Mouse (Mus musculus) forebrain, embryonic 10.5 days (tissue): ENCODE data around the gene 1700020N01Rik. TPM values are rescaled to one million over a fixed set of nuclear protein-coding genes. Genes with fewer than 3 reads are reported as not detected.

Experiments used
- DNase-seq: peaks from one replicate; pipeline ENCODE4 v3.0.0-alpha.2; 2017; ENCODE audit warnings: low spot score; ENCODE audit errors: extremely low spot score
- H3K27ac ChIP-seq: fragments of 300-500 bp; sonication (generic); 2 replicates; pipeline ENCODE4 v1.5.1; 2016; ENCODE audit warnings: mild to moderate bottlenecking
- H3K27me3 ChIP-seq: fragments of 300-500 bp; sonication (generic); 2 replicates; pipeline ENCODE4 v1.6.1; 2016; ENCODE audit warnings: mild to moderate bottlenecking; ENCODE audit not compliant: poor library complexity, severe bottlenecking
- H3K36me3 ChIP-seq: fragments of 300-500 bp; sonication (generic); replicated peaks from 2 replicates; pipeline ENCODE4 v1.6.1; 2016; ENCODE audit warnings: mild to moderate bottlenecking, moderate library complexity
- H3K4me1 ChIP-seq: fragments of 300-500 bp; sonication (generic); 2 replicates; pipeline ENCODE4 v1.6.1; 2016
- H3K4me3 ChIP-seq: fragments of 300-500 bp; sonication (generic); 2 replicates; pipeline ENCODE4 v1.5.1; 2016; ENCODE audit warnings: mild to moderate bottlenecking, moderate library complexity
- H3K9me3 ChIP-seq: fragments of 300-500 bp; sonication (generic); 2 replicates; pipeline ENCODE4 v1.6.1; 2016; ENCODE audit warnings: mild to moderate bottlenecking, moderate library complexity
- WGBS: fragments of 180-500 bp; shearing (Covaris S2); methylation state at CpG from one replicate; pipeline ENCODE4 v1.1.7; 2016; 5-methylcytosine and 5-hydroxymethylcytosine counted together
- polyA plus RNA-seq: library from polyadenylated mRNA; unstranded; fragments of >200 nt; fragmentation: Nextera tagmentation; extraction: Ambion mirVana; gene quantifications from 2 replicates; pipeline ENCODE4 v1.2.1, GENCODE M21; 2016

The 1700020N01Rik gene
- polyA plus RNA-seq, 1 experiment from 2014 or later: not detected

DNA sequence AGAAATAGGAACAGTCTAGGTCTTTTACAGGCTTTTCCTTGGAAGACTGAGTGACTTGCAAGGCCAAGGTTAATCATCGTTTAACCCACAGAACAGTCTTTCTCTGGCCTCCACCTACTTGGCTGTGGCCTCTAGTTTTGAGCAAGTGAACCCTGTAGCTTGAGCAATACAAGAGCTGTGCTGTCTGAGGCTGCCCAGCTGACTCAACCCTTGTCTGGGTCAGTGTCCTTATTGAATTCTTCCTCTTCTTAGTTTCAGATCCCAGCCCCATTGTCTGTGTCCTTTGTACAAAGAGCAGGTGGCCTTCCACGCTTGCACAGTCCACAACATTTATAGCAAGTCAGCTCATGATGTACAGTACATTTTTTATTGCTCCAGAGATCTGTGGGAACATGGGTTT lies 16.6 kb downstream of the 1700020N01Rik start:
- no peak overlapping the region for H3K4me3 ChIP-seq
- H3K36me3 ChIP-seq: no peaks in the 10 kb centered on the region
- H3K27ac ChIP-seq: no peak overlapping the region
- DNase-seq: no peak
- WGBS: 84% methylated on average over 2 of the region's 2 CpGs
- no peaks in the 10 kb centered on the region for H3K9me3 ChIP-seq
- H3K4me1 ChIP-seq: peaks cover 10% of the 10 kb centered on the region
- H3K27me3 ChIP-seq: no peaks in the 10 kb centered on the region

DNA sequence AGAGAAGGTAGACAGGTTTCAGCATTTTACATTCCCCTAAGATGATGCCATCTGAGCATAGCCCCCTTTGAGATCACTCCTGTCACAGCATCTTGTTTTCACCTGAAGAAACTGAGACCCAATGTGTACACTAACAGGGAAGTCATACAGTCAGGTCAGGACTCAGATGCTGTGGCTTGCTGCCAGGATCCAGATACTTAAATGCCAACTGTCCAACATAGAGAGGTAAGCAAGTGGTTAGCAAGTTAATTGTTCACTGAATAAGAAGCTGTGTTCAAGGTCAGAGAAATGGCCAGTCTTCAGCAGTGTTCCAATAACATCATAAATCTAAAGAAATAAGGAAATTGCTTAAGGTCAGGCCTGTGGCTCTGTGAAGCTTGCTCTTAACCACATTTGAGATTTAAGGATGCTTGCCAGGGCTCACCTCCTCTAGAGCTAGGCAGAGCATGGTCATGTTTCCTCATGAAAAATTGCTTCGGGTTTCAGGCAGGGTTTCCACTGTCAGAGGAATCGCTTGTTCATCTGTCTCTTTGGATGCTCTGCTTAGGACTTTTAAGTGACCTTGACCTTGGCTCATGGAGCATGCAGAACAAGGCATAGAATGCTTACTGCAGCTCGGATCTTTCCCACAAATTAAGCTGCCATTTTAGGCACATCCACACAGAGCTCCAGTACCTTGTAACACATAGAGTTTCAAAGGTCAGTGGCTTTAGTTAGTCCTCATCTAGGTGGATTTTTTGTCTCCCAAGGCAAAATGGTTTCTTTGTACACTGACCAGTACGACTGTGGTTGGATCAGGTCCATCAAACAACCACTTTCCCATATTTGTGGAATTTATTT lies 20.3 kb downstream of the 1700020N01Rik start:
- DNase-seq: no peak
- WGBS: 82% methylated on average over 4 of the region's 4 CpGs
- Histone ChIP-seq H3K36me3 (no peaks in the 10 kb centered on the region), H3K9me3 (no peaks in the 10 kb centered on the region), H3K4me1 (no peaks in the 10 kb centered on the region), H3K27me3 (no peaks in the 10 kb centered on the region), H3K4me3 (no peak overlapping the region), H3K27ac (no peak overlapping the region)

DNA sequence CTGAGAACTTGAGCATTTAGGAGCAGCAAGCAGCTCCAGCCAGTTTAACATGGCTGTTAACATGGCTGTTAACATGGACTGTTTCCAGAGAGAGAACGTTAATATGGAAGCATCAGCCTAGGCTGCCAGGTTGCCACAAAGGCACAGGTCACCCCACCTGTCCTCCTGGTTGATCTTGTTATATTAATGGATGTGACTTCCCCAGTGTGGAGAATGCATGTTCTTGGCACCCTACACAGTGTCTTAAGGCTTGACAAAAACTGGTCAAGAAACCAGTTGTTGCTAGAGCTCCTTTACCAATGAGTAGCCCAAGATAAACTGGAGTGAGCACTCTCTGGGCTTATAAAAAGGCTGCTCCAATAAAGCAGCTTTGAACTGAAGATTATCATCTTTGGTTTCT lies 21.6 kb downstream of the 1700020N01Rik start:
- H3K27ac ChIP-seq: no peak overlapping the region
- H3K4me3 ChIP-seq: no peak overlapping the region
- no peaks in the 10 kb centered on the region for H3K9me3 ChIP-seq
- 89% methylated on average over 1 of the region's 1 CpGs for WGBS
- no peaks in the 10 kb centered on the region for H3K4me1 ChIP-seq
- DNase-seq: no peak
- no peaks in the 10 kb centered on the region for H3K27me3 ChIP-seq
- H3K36me3 ChIP-seq: no peaks in the 10 kb centered on the region

DNA sequence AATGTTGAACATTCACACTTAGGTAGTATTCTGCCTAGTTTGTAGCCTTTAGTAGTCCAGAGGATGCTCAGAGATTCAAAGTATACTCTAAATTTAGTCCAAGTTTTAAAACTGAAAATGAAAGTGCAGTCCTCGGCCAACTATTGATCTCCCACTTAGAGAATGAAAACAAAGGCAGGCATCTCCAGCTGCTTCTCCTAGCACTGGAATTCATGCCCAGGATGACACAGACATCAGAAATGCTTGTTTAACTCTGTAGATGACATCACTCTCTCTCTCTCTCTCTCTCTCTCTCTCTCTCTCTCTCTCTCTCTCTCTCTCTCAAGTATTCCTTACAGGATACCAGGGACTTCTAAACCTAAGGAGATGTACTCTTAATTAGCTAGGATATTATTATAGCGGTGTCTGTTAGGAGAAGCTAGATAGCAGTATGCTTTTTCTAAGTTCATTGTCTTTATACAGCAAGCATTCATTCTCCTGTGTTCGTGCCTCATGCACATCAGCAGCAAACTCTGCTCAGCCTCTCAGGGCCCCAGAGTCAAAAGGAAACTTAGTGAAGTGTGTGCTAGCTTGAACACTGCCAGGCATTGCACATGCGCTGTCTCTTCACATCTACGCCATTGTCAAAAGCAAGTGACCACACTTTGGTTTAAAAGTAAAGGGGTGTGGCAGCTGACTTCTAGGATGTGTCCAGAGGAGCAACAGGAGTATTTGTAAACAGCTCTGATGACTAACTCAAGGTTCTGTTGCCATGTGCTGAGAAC lies 26.0 kb downstream of the 1700020N01Rik start:
- no peaks in the 10 kb centered on the region for H3K27me3 ChIP-seq
- 88% methylated on average over 5 of the region's 5 CpGs for WGBS
- no peak for DNase-seq

DNA sequence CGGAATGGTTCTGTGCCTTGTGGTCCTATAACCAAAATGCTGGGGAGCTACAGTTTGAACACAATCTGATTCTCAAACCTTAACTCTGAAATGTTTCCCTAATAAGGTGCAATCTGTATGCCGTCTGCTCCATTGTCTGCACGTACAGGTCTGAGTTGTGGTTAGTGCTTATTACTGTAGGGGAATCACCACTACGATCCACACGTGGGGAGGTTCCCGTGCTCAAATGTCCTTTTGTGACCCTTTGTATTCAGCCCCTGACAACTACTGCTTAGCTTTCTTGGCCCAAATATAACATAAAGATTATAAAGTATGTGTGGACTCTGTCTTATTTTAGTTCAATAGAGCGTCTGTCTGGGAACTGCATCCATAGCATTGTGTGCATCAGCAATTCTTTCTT lies 29.1 kb downstream of the 1700020N01Rik start:
- no peak for DNase-seq
- H3K4me1 ChIP-seq: no peaks in the 10 kb centered on the region
- WGBS: 95% methylated on average over 7 of the region's 7 CpGs
- no peak overlapping the region for H3K4me3 ChIP-seq
- H3K36me3 ChIP-seq: no peaks in the 10 kb centered on the region
- no peaks in the 10 kb centered on the region for H3K27me3 ChIP-seq
- H3K9me3 ChIP-seq: no peaks in the 10 kb centered on the region
- no peak overlapping the region for H3K27ac ChIP-seq

More for the DNA sequence above, 26.0 kb downstream of the 1700020N01Rik start:
- Histone ChIP-seq H3K27ac (no peak overlapping the region), H3K36me3 (no peaks in the 10 kb centered on the region), H3K9me3 (no peaks in the 10 kb centered on the region), H3K4me3 (no peak overlapping the region), H3K4me1 (no peaks in the 10 kb centered on the region)

DNA sequence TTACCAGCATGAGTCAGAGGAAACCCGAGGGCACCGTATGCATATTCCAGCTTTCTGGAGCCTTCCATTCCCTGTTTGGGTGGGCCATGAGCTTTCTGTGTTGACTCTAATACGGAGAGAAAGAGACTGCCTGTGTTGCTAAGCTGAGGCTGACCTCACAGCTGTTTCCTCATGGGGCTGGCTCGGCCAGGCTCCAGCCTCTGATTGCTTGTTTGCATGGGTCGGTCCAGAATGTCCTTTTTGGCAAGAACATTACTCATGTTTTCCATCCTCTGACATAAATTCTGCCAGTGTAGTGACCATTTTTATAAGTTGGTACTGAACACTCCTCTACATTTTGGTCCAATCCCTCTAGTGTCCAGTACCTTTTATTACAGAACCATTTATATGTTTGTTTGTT lies 35.6 kb downstream of the 1700020N01Rik start:
- 80% methylated on average over 5 of the region's 5 CpGs for WGBS
- H3K4me1 ChIP-seq: no peaks in the 10 kb centered on the region
- H3K4me3 ChIP-seq: no peak overlapping the region

DNA sequence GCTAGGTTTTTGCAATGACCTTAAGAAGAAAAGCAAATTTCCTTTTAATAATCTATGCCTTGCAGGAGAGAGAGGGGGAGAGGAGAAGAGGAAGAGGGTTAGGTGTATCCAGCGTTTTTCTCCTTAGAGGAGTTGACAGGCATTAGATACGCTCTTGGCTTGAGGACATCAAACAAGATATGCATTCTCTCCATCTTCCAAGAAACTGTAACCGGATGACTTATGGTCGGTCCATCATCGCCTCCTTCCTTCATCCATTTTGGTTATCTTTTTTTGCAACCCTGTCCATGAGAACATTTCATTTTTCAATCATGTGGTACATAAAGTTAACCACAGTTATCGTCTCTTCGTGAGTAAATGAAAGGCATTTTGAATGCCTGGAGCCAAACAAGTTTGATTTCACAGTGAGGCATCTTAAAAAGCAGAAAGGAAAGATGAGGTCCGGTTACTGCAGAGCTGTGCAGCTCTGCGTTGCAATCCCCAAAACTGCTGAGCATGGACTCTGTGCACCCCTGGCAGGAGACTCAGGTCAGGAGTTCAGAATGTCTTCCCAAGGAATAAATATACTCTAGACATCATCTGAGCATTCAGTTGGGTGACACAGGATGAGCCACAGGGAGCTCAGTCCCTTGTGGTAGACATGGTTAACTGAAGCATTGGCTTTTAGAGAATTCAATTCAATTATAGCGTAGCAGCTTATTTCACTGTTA lies 36.2 kb downstream of the 1700020N01Rik start:
- no peaks in the 10 kb centered on the region for H3K27me3 ChIP-seq
- no peaks in the 10 kb centered on the region for H3K4me1 ChIP-seq
- H3K4me3 ChIP-seq: no peak overlapping the region
- H3K9me3 ChIP-seq: no peaks in the 10 kb centered on the region
- H3K36me3 ChIP-seq: no peaks in the 10 kb centered on the region
- no peak overlapping the region for H3K27ac ChIP-seq
- DNase-seq: no peak
- WGBS: 90% methylated on average over 10 of the region's 10 CpGs

More for the DNA sequence above, 35.6 kb downstream of the 1700020N01Rik start:
- no peak overlapping the region for H3K27ac ChIP-seq
- no peak for DNase-seq
- H3K9me3 ChIP-seq: no peaks in the 10 kb centered on the region
- no peaks in the 10 kb centered on the region for H3K27me3 ChIP-seq
- no peaks in the 10 kb centered on the region for H3K36me3 ChIP-seq

DNA sequence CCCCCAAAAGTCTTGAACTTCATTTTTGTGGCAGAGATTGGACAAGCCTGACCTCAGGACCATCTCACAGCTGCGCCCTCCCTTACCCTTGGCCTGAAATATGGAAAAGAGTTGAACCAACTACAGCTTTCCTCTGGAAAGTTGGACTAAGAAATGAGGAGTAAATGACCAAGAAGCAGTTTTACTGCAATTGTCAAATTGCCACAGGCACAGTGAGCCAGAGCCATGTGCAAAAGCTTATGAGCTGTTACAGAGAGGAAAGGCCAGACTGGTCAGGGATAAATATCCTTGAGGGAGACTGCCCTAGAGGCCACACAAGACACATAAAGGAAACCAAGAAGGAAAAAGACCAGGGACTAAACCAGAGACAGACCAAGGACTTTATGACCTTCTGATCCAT lies 38.5 kb downstream of the 1700020N01Rik start:
- WGBS: 89% methylated on average over 1 of the region's 1 CpGs

DNA sequence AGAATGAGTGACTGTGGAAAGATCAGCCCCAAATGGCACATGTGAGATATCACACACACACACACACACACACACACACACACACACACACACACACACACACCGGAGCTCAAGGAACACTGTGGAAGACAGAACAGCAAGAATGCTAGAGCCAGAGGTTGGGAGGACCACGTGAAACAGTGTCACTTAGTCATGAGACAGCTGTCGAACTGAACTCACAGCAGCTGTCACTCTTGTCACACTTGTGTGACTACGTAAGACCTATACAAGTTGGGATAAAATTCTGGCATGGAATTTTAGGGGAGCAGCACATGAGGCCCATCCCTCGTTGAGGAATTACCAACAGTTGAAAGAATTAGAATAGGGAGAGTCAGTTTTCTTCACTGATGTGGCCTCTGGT lies 39.7 kb downstream of the 1700020N01Rik start:
- H3K4me3 ChIP-seq: no peak overlapping the region
- H3K27ac ChIP-seq: no peak overlapping the region
- H3K27me3 ChIP-seq: no peaks in the 10 kb centered on the region
- no peaks in the 10 kb centered on the region for H3K4me1 ChIP-seq
- H3K36me3 ChIP-seq: no peaks in the 10 kb centered on the region
- DNase-seq: no peak
- H3K9me3 ChIP-seq: no peaks in the 10 kb centered on the region
- WGBS: 81% methylated on average over 5 of the region's 5 CpGs

More for the DNA sequence above, 38.5 kb downstream of the 1700020N01Rik start:
- no peaks in the 10 kb centered on the region for H3K4me1 ChIP-seq
- no peak overlapping the region for H3K4me3 ChIP-seq
- H3K36me3 ChIP-seq: no peaks in the 10 kb centered on the region
- no peak for DNase-seq
- H3K27ac ChIP-seq: no peak overlapping the region
- no peaks in the 10 kb centered on the region for H3K27me3 ChIP-seq
- H3K9me3 ChIP-seq: no peaks in the 10 kb centered on the region

DNA sequence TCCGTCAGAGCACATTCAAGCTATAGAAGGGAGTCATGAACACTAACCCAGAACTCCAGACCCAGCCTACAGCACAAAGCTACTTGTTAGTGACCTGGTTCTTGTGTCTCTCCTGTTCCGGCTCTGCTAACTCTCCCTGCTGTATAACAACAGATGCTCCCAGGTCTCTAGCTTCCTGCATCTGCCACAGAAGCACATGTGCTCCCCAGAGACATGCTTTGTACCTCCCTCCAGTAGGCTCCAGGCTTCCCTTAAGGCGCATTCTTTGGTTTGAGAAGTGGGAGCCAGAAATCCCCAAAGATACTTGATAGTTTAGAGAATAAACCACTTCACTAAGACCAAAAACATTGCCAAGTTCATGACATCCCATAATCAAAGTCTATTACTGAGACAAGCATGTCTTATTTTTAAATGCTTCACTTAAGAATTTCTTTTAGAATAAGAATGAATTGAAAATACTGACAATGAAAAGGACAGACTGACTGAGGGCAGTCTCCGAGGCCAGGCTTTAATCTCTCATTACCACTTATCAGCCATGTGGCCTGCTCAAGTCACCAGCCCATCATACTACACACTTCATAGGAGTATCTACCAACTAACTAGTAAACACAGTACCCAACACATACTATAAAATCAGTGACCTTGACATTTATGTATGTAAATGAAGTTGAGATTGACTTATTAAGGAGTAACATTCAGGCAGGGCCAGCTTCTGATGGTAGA lies 43.2 kb downstream of the 1700020N01Rik start:
- H3K36me3 ChIP-seq: no peaks in the 10 kb centered on the region
- H3K27me3 ChIP-seq: no peaks in the 10 kb centered on the region
- H3K4me1 ChIP-seq: no peaks in the 10 kb centered on the region
- no peak overlapping the region for H3K4me3 ChIP-seq
- H3K9me3 ChIP-seq: no peaks in the 10 kb centered on the region
- DNase-seq: no peak
- 85% methylated on average over 4 of the region's 4 CpGs for WGBS
- no peak overlapping the region for H3K27ac ChIP-seq

DNA sequence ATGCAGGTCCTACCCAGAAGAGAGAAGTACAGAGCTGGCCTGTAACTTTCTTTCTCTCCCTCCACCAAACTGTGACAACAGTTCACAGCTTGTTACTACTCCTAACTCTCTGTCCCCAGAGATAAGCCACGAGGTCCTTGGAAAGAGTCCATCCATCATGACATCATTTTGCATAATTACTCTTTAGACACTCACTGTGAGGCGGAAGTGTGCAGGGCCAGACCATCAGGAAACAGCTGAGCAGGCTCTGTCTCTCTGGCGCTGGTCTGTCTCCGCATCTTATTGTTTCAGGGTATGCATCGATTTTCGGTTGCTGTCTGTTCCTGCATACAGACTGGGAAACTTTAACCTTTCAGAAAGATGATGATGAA lies 43.8 kb downstream of the 1700020N01Rik start:
- Histone ChIP-seq H3K27me3 (no peaks in the 10 kb centered on the region), H3K4me3 (no peak overlapping the region), H3K9me3 (no peaks in the 10 kb centered on the region), H3K27ac (no peak overlapping the region), H3K4me1 (no peaks in the 10 kb centered on the region), H3K36me3 (no peaks in the 10 kb centered on the region)
- 91% methylated on average over 6 of the region's 6 CpGs for WGBS
- DNase-seq: no peak

DNA sequence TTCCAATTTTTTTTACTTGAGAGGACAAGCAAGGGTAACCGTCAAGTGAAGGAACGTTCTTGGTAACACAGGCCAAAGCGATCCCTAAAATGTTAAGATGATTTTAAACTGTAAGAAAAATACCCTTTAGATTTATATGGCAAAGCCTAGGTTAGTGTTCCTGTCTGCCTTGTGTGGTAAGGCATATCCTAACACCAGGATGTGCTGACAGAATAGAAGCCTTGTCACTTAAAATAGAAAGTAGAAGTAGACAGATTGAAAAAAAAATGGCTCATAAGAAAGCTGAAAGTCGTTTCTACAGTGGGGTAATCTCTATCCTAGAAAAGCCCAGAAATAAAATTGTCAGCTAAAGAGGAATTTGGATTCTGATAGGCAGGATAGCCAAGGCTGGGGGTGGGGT lies 58.4 kb downstream of the 1700020N01Rik start:
- Histone ChIP-seq H3K4me3 (no peak overlapping the region), H3K36me3 (no peaks in the 10 kb centered on the region), H3K9me3 (no peaks in the 10 kb centered on the region; the same call in 1 of the 2 replicates), H3K27ac (no peak overlapping the region), H3K27me3 (no peaks in the 10 kb centered on the region), H3K4me1 (no peaks in the 10 kb centered on the region)
- no peak for DNase-seq
- 94% methylated on average over 4 of the region's 4 CpGs for WGBS
